Mouse (Mus musculus) liver (tissue): Measurements from ENCODE around the gene Rxrg.

Experiments used
- DNase-seq: peaks from one replicate; pipeline ENCODE4 v3.0.0-alpha.2; 2020; ENCODE audit warnings: mixed read lengths

Rxrg gene

GRCm38 (mm10) chr1:167598255-167599081 lies at the start of gene Rxrg:
Gene Rxrg, plus strand, starts transcription at chr1:167598384.
- DNase-seq, result peak; percentile 42

- no peak for DNase-seq
Measured at GRCm38 (mm10) chr1:167549324-167549723, 48.9 kb upstream of the Rxrg start.

GRCm38 (mm10) chr1:167551601-167552000 lies 46.6 kb upstream of the Rxrg start:
- peak; percentile 13 for DNase-seq

- no peak for DNase-seq
Measured at GRCm38 (mm10) chr1:167553959-167554526, 44.1 kb upstream of the Rxrg start.

GRCm38 (mm10) chr1:167566571-167566970 lies 31.6 kb upstream of the Rxrg start:
- no peak for DNase-seq

GRCm38 (mm10) chr1:167579131-167579530 lies 19.1 kb upstream of the Rxrg start:
- DNase-seq, result no peak

GRCm38 (mm10) chr1:167583195-167583594 lies 15.0 kb upstream of the Rxrg start:
- no peak for DNase-seq

GRCm38 (mm10) chr1:167583888-167584287 lies 14.3 kb upstream of the Rxrg start:
- DNase-seq, result no peak

GRCm38 (mm10) chr1:167588747-167589558 lies 9.2 kb upstream of the Rxrg start:
- no peak for DNase-seq

- no peak for DNase-seq
Measured at GRCm38 (mm10) chr1:167592175-167592574, 6.0 kb upstream of the Rxrg start.

- DNase-seq, result no peak
Measured at GRCm38 (mm10) chr1:167599211-167599735, 1.1 kb downstream of the Rxrg start.

GRCm38 (mm10) chr1:167608201-167608741 lies 10.1 kb downstream of the Rxrg start:
- DNase-seq, result no peak

- DNase-seq, result no peak
Measured at GRCm38 (mm10) chr1:167617131-167617530, 18.9 kb downstream of the Rxrg start.

- DNase-seq, result peak; percentile 20
Measured at GRCm38 (mm10) chr1:167617995-167618489, 19.9 kb downstream of the Rxrg start.

- DNase-seq, result no peak
Measured at GRCm38 (mm10) chr1:167620206-167620795, 22.1 kb downstream of the Rxrg start.

- no peak for DNase-seq
Measured at GRCm38 (mm10) chr1:167625098-167625497, 26.9 kb downstream of the Rxrg start.

- no peak for DNase-seq
Measured at GRCm38 (mm10) chr1:167631765-167632164, 33.6 kb downstream of the Rxrg start.

GRCm38 (mm10) chr1:167635702-167636101 lies 37.5 kb downstream of the Rxrg start:
- DNase-seq, result no peak

- DNase-seq, result peak; percentile 42
Measured at GRCm38 (mm10) chr1:167636948-167637347, 38.8 kb downstream of the Rxrg start.

GRCm38 (mm10) chr1:167638053-167638452 lies 39.9 kb downstream of the Rxrg start:
- DNase-seq, result peak; percentile 60

GRCm38 (mm10) chr1:167638901-167639300 lies 40.7 kb downstream of the Rxrg start:
- no peak for DNase-seq

- peak; percentile 76 for DNase-seq
Measured at GRCm38 (mm10) chr1:167644866-167645537, 46.8 kb downstream of the Rxrg start.
